Mouse (Mus musculus): ENCODE measurements around the gene Smarce1.

DNA sequence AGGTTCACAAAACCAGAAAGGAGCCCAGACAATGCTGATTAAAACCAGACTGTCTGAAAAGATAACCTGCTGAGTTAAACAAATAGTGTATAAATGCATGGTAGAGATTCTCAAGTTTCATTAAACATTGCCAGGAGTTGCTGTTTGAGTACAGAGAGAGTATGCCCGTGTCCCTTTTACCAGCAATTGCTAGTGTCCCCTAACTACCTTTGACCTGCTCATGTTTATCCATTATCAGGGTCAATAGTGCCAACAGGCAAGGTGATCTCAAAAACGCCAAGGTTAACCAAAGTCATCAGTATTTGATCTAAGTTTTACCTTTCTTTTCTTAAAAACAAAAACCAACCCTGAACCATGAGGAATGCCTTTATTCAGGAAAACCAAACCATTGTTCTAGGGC, 18.9 kb downstream of the Smarce1 start:
- TF ChIP-seq MYC (IDR thresholded peaks at IDR 0.05; ENCODE audit: low read depth, low read length) (no peak), POLR2A (IDR thresholded peaks at IDR 0.05; ENCODE audit: low read depth, low read length) (no peak), SIN3A (IDR thresholded peaks at IDR 0.05; ENCODE audit: low read length) (no peak), POLR2AphosphoS2 (IDR thresholded peaks at IDR 0.05; ENCODE audit: low read depth, low read length) (no peak), CTCF (conservative IDR thresholded peaks at IDR 0.05 in 1 of 2, IDR thresholded peaks at IDR 0.05 in 1 of 2; ENCODE audit: low read depth in 2 of 2, low read length in 2 of 2) (no peak), ZMIZ1 (IDR thresholded peaks at IDR 0.05; ENCODE audit: low read depth, low read length) (no peak), E2F4 (IDR thresholded peaks at IDR 0.05; ENCODE audit: insufficient replicate concordance, low read depth, low read length) (no peak), UBTF (IDR thresholded peaks at IDR 0.05; ENCODE audit: low read depth, low read length) (no peak), HCFC1 (IDR thresholded peaks at IDR 0.05; ENCODE audit: low read depth, low read length) (no peak), MEF2A (IDR thresholded peaks at IDR 0.05; ENCODE audit: borderline replicate concordance, low read depth, low read length) (no peak), EP300 (IDR thresholded peaks at IDR 0.05; ENCODE audit: low read length) (no peak), CHD2 (IDR thresholded peaks at IDR 0.05; ENCODE audit: low read length) (no peak), ZNF384 (IDR thresholded peaks at IDR 0.05; ENCODE audit: low read depth, low read length) (no peak), ZKSCAN1 (IDR thresholded peaks at IDR 0.05; ENCODE audit: borderline replicate concordance, low read depth, low read length) (no peak)

All from CH12.LX (cell line).